Mouse (Mus musculus) heart, postnatal 0 days (tissue): ENCODE measurements around the gene Shpk. TPM values are rescaled to one million over a fixed set of nuclear protein-coding genes. Genes with fewer than 3 reads are reported as not detected.

Experiments
- ATAC-seq: fragments of 200-750 bp; cut with Nextera tagmentation; 2 replicates; pipeline ENCODE4 v1.8.0; 2017; ENCODE audit warnings: low read depth, moderate number of reproducible peaks, moderate library complexity; ENCODE audit not compliant: insufficient read depth
- DNase-seq: peaks from one replicate; pipeline ENCODE4 v3.0.0-alpha.2; 2016; ENCODE audit warnings: low spot score
- H3K27ac ChIP-seq: fragments of 300-500 bp; sonication (generic); 2 replicates; pipeline ENCODE4 v1.5.1; 2014; ENCODE audit warnings: low read depth, mild to moderate bottlenecking
- H3K27me3 ChIP-seq: fragments of 300-500 bp; sonication (generic); 2 replicates; pipeline ENCODE4 v1.6.1; 2014; ENCODE audit warnings: low read length, mixed read lengths; ENCODE audit not compliant: control insufficient read depth, insufficient read depth
- H3K36me3 ChIP-seq: fragments of 300-500 bp; sonication (generic); replicated peaks from 2 replicates; pipeline ENCODE4 v1.6.1; 2014; ENCODE audit warnings: low read length, mixed read lengths; ENCODE audit not compliant: control insufficient read depth, insufficient read depth
- H3K4me1 ChIP-seq: fragments of 300-500 bp; sonication (generic); 2 replicates; pipeline ENCODE4 v1.6.1; 2014; ENCODE audit warnings: antibody characterized with exemption; ENCODE audit not compliant: control insufficient read depth, insufficient read depth
- H3K4me2 ChIP-seq: fragments of 300-500 bp; sonication (generic); 2 replicates; pipeline ENCODE4 v1.6.1; 2014; ENCODE audit warnings: low read depth, mild to moderate bottlenecking, low read length, moderate library complexity
- H3K4me3 ChIP-seq: fragments of 300-500 bp; sonication (generic); 2 replicates; pipeline ENCODE4 v1.5.1; 2014; ENCODE audit warnings: low read depth, low read length
- H3K9ac ChIP-seq: fragments of 300-500 bp; sonication (generic); replicated peaks from 2 replicates; pipeline ENCODE4 v1.6.1; 2014; ENCODE audit warnings: low read depth, low read length, mixed read lengths
- H3K9me3 ChIP-seq: fragments of 300-500 bp; sonication (generic); replicated peaks from 2 replicates; pipeline ENCODE4 v1.6.1; 2016; ENCODE audit warnings: low read length; ENCODE audit not compliant: control insufficient read depth
- CTCF ChIP-seq: IDR thresholded peaks from 2 replicates; pipeline ENCODE4 v1.5.1; 2016; ENCODE audit warnings: antibody characterized with exemption, control low read depth, low read depth
- EP300 ChIP-seq: IDR thresholded peaks from 2 replicates; pipeline ENCODE4 v1.6.1; 2016; ENCODE audit warnings: antibody characterized with exemption, low read depth
- WGBS: fragments of 180-500 bp; shearing (Covaris S2); extraction: QIAGEN DNeasy Blood & Tissue Kit; methylation state at CpG from one replicate; pipeline ENCODE4 v1.1.7; 2014; 5-methylcytosine and 5-hydroxymethylcytosine counted together
- polyA plus RNA-seq: library from polyadenylated mRNA; unstranded; fragments of >200 nt; fragmentation: Nextera tagmentation; extraction: Ambion mirVana; gene quantifications from 2 replicates; pipeline ENCODE4 v1.2.1, GENCODE M21; 2015
- total RNA-seq: library from RNA; depleted of rRNA; stranded (reverse); fragments of >200 nt; gene quantifications from 2 replicates; pipeline ENCODE4 v1.2.3, GENCODE M21; 2014; ENCODE audit warnings: low replicate concordance

Shpk gene
- total and polyA plus RNA-seq, 2 experiments from 2014 or later = 0.08 to 0.77 TPM

GRCm38 (mm10) chr11:73230081-73230480, 30.8 kb downstream of the Shpk start:
- Histone ChIP-seq H3K27ac (no peak overlapping the region), H3K4me2 (no peak overlapping the region), H3K4me3 (no peak overlapping the region), H3K36me3 (no peaks in the 10 kb centered on the region), H3K27me3 (no peaks in the 10 kb centered on the region), H3K9ac (no peak overlapping the region), H3K9me3 (no peaks in the 10 kb centered on the region), H3K4me1 (no peaks in the 10 kb centered on the region)
- TF ChIP-seq EP300 (no peak), CTCF (no peak)
- ATAC-seq (no peak), DNase-seq (no peak)
- WGBS = 81% methylated on average over 5 of the region's 5 CpGs

GRCm38 (mm10) chr11:73232513-73232912, 33.3 kb downstream of the Shpk start:
- TF ChIP-seq CTCF (no peak), EP300 (no peak)
- H3K4me1 ChIP-seq = no peaks in the 10 kb centered on the region

DNA sequence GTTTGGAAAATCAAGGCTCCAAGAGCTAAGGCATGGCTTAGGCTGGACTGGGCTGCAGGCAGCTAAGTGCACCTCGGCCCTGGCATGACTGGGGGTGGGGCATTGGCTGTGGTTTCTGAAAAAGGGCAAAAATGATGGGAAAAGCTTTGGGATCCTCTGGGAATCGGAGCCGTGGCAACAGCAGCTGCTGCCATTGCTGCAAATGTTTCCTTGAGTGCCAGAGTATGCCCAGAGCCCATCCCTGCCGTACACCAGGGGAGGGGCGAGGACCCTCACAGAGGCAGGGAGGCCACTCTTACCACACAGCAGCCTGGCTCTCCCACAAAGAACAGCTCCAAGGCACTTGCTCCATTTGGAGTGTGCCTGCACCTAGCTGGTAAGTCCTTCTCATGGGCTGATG, 34.7 kb downstream of the Shpk start, which contains the start of gene Trpv1:
Gene Trpv1 (plus strand): TSS at position 301 of the 400 bp plus-strand sequence.
- no peak for TF ChIP-seq EP300
- no peak for TF ChIP-seq CTCF
- DNase-seq = no peak
- H3K4me3 ChIP-seq = no peak within 1 kb of the TSS
- no peak for ATAC-seq
- no peak within 1 kb of the TSS for H3K9ac ChIP-seq
- no peak within 1 kb of the TSS for H3K27ac ChIP-seq
- H3K36me3 ChIP-seq = no peaks in the 10 kb centered on the region
- 77% methylated on average over 5 of the region's 5 CpGs for WGBS
- no peaks in the 10 kb centered on the region for H3K4me1 ChIP-seq
- H3K4me2 ChIP-seq = no peak within 1 kb of the TSS
- H3K27me3 ChIP-seq = no peaks in the 10 kb centered on the region
- H3K9me3 ChIP-seq = no peaks in the 10 kb centered on the region

More at GRCm38 (mm10) chr11:73232513-73232912, 33.3 kb downstream of the Shpk start:
- no peaks in the 10 kb centered on the region for H3K27me3 ChIP-seq
- DNase-seq = no peak
- 54% methylated on average over 2 of the region's 2 CpGs for WGBS
- H3K27ac ChIP-seq = no peak overlapping the region
- no peak overlapping the region for H3K4me2 ChIP-seq
- no peak overlapping the region for H3K4me3 ChIP-seq
- H3K9me3 ChIP-seq = no peaks in the 10 kb centered on the region
- no peaks in the 10 kb centered on the region for H3K36me3 ChIP-seq
- H3K9ac ChIP-seq = no peak overlapping the region
- ATAC-seq = no peak

DNA sequence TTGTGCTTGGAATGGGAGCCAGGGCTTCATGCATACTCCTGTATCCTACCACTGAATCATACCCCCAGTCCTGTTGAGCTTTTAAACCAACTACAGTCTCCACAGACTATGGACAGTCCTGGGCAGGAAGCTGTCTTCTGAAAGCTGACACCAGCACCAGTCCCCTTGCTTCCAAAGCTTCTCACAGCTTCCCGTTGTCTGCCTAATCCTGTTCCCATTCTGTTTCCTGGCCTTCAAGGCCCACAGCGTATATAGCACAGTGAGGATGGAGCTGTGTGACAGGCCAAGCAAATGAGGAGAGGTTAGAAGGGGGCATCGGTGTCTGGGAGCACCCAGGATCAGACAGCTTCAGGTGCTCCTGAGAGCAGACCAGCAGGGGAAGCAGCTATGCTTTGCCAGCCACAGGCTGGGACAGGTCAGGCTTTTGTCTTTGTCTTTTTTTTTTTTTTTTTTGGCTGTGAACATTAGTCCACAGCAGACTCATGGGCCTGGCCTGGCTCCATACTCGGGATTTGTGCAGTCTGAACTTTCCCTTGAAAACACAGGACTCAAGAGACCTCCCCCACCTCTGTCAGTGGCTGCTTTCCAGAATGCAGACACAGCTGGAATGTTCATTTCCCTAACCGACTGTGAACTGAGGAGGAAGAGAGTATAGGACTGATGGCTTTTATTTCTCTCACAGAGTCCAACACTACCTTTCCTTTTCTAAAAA, 36.9 kb downstream of the Shpk start:
- Histone ChIP-seq H3K9me3 (no peaks in the 10 kb centered on the region), H3K4me3 (no peak overlapping the region), H3K4me2 (no peak overlapping the region), H3K4me1 (no peaks in the 10 kb centered on the region), H3K36me3 (no peaks in the 10 kb centered on the region), H3K9ac (no peak overlapping the region), H3K27me3 (no peaks in the 10 kb centered on the region), H3K27ac (peak overlapping the region; percentile 84)
- TF ChIP-seq CTCF (no peak), EP300 (no peak)
- DNase-seq = peak; percentile 53
- ATAC-seq = peak; percentile 82
- 18% methylated on average over 5 of the region's 5 CpGs for whole genome bisulfite sequencing

DNA sequence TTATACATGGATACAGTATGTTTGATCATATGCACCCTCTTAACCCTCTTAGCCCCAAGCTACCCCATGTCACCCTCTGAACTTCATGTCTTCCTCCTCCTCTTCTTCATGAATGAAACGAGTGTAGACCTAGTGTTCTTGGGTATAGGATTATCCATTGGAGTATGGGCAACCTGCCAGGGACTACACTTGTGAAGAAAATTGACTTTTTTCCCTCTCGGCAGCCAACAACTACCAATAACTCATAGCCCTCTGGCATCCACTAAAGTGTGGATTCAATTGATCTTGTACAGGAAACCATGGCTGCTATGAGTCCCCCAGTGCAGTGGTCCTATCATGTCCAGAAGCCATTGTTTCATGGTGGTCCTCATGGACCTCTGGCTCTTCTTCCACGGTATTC, 37.5 kb downstream of the Shpk start:
- no peak for ATAC-seq
- peak overlapping the region; percentile 40; the same call in 1 of the 2 replicates for H3K27ac ChIP-seq
- no peak for TF ChIP-seq CTCF
- no peak for TF ChIP-seq EP300
- H3K9ac ChIP-seq = no peak overlapping the region
- no peaks in the 10 kb centered on the region for H3K9me3 ChIP-seq
- H3K4me2 ChIP-seq = no peak overlapping the region
- WGBS = 59% methylated on average over 3 of the region's 3 CpGs
- no peaks in the 10 kb centered on the region for H3K27me3 ChIP-seq
- no peak for DNase-seq
- H3K36me3 ChIP-seq = no peaks in the 10 kb centered on the region
- no peaks in the 10 kb centered on the region for H3K4me1 ChIP-seq
- H3K4me3 ChIP-seq = no peak overlapping the region

GRCm38 (mm10) chr11:73242199-73242598, 42.9 kb downstream of the Shpk start:
- H3K9me3 ChIP-seq = no peaks in the 10 kb centered on the region
- no peak for TF ChIP-seq EP300
- no peak for TF ChIP-seq CTCF
- H3K4me2 ChIP-seq = no peak overlapping the region
- no peaks in the 10 kb centered on the region for H3K27me3 ChIP-seq
- H3K36me3 ChIP-seq = no peaks in the 10 kb centered on the region
- no peaks in the 10 kb centered on the region for H3K4me1 ChIP-seq
- H3K4me3 ChIP-seq = no peak overlapping the region
- WGBS = 70% methylated on average over 6 of the region's 6 CpGs
- DNase-seq (no peak), ATAC-seq (no peak)
- no peak overlapping the region for H3K9ac ChIP-seq
- no peak overlapping the region for H3K27ac ChIP-seq
